Mouse (Mus musculus): ENCODE data around the gene Rhox2e. TPM values are rescaled to one million over a fixed set of nuclear protein-coding genes. Genes with fewer than 3 reads are reported as not detected.
"Not testable (repeated sequence)": the region's sequence is repeated elsewhere in the genome, so short reads cannot be mapped to it uniquely, and the experiment has no call there.

Gene Rhox2e
- not detected in 2 replicates for polyA plus RNA-seq (2015; fragmentation: Nextera tagmentation; extraction: Ambion mirVana)

DNA sequence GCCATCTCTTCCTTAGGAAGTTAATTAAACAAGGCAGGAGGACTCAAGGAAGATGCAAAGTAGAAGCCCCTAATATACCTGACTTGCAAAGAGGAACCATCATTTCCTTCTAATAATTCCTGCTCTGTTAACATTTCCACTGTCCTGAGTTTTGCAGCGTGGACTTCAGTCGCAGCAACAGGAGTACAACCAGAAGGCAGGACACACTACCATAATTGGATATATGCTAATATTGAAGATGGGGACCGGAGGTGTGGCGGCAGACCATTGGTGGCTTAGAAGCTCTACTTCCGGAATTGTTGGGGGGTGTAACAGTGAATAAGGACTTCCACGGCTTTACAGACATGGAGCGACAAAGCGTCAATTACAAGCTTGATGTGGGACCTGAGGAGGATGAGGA is at the start of gene Rhox2e:
TSS of gene Rhox2e (plus strand) at position 301 of the 400 bp plus-strand sequence.
- not testable (repeated sequence) for H3K4me1 ChIP-seq (replicated peaks); H3K4me2 ChIP-seq; H3K27ac ChIP-seq (replicated peaks); H3K9me3 ChIP-seq (replicated peaks); ATAC-seq (ENCODE audit: insufficient read depth); H3K27me3 ChIP-seq; H3K9ac ChIP-seq; H3K36me3 ChIP-seq (replicated peaks); H3K4me3 ChIP-seq (replicated peaks)
- WGBS (ENCODE audit: insufficient replicate concordance): 71% methylated on average over 2 of the region's 8 CpGs

DNA sequence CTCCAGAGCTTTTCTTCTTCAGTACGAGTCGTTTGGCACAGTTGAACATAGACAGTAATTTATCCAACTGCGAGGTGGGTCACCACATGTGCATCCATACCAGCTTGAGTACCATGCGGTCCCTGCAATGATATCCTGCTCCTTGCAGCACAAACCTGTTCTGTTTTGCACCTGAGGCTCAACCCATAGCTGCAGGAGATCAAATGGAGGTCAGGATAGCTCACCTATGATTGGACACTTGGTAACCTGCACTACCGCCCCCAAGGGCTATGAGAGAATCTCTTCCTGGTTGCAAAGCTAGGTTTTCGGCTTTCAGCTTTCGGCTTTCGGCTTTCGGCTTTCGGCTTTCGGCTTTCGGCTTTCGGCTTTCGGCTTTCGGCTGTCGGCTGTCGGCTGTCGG is 16.2 kb upstream of the Rhox2e start, which contains the start of gene Rhox4d:
TSS of gene Rhox4d (plus strand) at position 301 of the 400 bp plus-strand sequence.
- H3K27me3 ChIP-seq; H3K9me3 ChIP-seq (replicated peaks); H3K9ac ChIP-seq; H3K4me3 ChIP-seq (replicated peaks); H3K4me2 ChIP-seq; H3K27ac ChIP-seq (replicated peaks); H3K36me3 ChIP-seq (replicated peaks); ATAC-seq (ENCODE audit: insufficient read depth); H3K4me1 ChIP-seq (replicated peaks): not testable (repeated sequence)
- WGBS (ENCODE audit: insufficient replicate concordance): 77% methylated on average over 17 of the region's 18 CpGs

DNA sequence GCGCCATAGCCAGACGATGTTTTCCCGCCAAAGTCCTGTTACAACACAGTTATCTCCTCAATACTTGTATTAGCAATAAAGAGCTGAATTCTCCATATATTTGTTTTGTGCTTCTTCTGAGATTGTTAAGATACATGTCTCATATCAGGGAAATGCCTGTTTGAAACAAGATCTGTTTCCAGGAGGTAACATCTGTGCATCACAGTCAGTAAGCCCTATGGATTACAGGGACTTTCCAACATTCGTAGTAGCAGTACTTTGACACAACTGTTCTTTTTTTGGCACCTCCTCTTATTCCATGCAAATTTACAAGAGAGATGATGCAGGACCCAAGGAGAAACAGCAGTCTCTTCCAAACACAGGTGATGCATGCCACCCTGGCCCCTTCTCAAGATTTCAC is 11.5 kb downstream of the Rhox2e start, which contains the start of gene Rhox3e:
TSS of gene Rhox3e (plus strand) at position 301 of the 400 bp plus-strand sequence.
- not testable (repeated sequence) for H3K9ac ChIP-seq; H3K4me1 ChIP-seq (replicated peaks); H3K9me3 ChIP-seq (replicated peaks); H3K4me2 ChIP-seq; H3K4me3 ChIP-seq (replicated peaks); H3K27me3 ChIP-seq; H3K36me3 ChIP-seq (replicated peaks); H3K27ac ChIP-seq (replicated peaks); ATAC-seq (ENCODE audit: insufficient read depth)
- WGBS (ENCODE audit: insufficient replicate concordance): no CpG with 5 or more reads among the region's 4 CpGs

DNA sequence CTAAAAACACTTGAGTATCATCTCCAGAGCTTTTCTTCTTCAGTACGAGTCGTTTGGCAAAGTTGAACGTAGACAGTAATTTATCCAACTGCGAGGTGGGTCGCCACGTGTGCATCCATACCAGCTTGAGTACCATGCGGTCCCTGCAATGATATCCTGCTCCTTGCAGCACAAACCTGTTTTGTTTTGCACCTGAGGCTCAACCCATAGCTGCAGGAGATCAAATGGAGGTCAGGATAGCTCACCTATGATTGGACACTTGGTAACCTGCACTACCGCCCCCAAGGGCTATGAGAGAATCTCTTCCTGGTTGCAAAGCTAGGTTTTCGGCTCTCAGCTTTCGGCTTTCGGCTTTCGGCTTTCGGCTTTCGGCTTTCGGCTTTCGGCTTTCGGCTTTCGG is 26.9 kb downstream of the Rhox2e start, which contains the start of gene Rhox4e:
TSS of gene Rhox4e (plus strand) at position 301 of the 400 bp plus-strand sequence.
- not testable (repeated sequence) for H3K9me3 ChIP-seq (replicated peaks); H3K36me3 ChIP-seq (replicated peaks); H3K27ac ChIP-seq (replicated peaks); H3K9ac ChIP-seq; H3K4me1 ChIP-seq (replicated peaks); H3K4me3 ChIP-seq (replicated peaks); ATAC-seq (ENCODE audit: insufficient read depth); H3K4me2 ChIP-seq; H3K27me3 ChIP-seq
- WGBS (ENCODE audit: insufficient replicate concordance): 86% methylated on average over 10 of the region's 18 CpGs

DNA sequence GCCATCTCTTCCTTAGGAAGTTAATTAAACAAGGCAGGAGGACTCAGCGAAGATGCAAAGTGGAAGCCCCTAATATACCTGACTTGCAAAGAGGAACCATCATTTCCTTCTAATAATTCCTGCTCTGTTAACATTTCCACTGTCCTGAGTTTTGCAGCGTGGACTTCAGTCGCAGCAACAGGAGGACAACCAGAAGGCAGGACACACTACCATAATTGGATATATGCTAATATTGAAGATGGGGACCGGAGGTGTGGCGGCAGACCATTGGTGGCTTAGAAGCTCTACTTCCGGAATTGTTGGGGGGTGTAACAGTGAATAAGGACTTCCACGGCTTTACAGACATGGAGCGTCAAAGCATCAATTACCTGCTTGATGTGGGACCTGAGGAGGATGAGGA is 40.9 kb downstream of the Rhox2e start, which contains the start of gene Rhox2f:
TSS of gene Rhox2f (plus strand) at position 301 of the 400 bp plus-strand sequence.
- H3K27ac ChIP-seq (replicated peaks); H3K4me1 ChIP-seq (replicated peaks); H3K36me3 ChIP-seq (replicated peaks); H3K9ac ChIP-seq; H3K4me2 ChIP-seq; ATAC-seq (ENCODE audit: insufficient read depth); H3K4me3 ChIP-seq (replicated peaks); H3K27me3 ChIP-seq; H3K9me3 ChIP-seq (replicated peaks): not testable (repeated sequence)
- 69% methylated on average over 8 of the region's 8 CpGs for WGBS (ENCODE audit: insufficient replicate concordance)

DNA sequence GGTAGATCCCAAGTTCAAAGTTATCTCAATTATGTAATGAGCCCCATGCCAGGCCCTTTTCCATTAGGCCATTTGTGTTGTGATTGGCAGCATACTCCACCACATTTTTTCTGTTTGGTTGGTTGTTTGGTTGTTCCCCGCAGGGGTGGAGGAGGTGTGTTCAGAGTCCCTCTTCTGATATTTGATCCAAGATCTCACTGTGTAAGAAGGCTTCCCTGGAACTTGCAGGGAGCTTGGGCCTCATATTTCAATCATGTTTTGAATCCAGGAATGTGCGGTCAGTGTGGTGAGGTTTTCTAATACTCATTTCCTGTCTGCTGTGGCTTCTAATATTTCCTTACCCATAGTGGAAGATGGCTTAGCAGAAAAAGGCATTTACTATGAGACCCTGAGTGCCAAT is 42.4 kb downstream of the Rhox2e start:
- H3K27me3 ChIP-seq; H3K9me3 ChIP-seq (replicated peaks); H3K4me1 ChIP-seq (replicated peaks); H3K36me3 ChIP-seq (replicated peaks); H3K4me2 ChIP-seq; ATAC-seq (ENCODE audit: insufficient read depth); H3K27ac ChIP-seq (replicated peaks); H3K4me3 ChIP-seq (replicated peaks); H3K9ac ChIP-seq: not testable (repeated sequence)
- WGBS (ENCODE audit: insufficient replicate concordance): 44% methylated on average over 2 of the region's 2 CpGs

DNA sequence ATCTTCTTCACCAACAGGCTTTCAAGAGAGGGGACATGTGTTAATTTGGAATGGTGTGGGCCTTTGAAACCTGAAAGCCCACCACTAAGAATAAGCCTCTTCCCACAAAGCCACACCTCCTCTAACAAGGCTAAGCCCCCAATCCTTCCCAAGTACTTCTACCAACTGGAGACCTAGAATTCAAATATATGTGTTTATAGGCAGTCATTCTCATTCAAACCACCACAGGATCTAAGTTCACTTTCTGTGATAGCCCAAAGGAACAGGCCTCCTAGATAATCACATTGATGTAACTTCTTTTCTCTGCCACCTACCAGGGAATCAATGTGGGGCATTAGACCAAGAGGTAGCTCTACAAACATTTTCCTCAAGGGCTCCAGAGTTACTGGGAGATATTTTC is 50.4 kb downstream of the Rhox2e start, which contains the start of gene Rhox3f:
TSS of gene Rhox3f (plus strand) at position 301 of the 400 bp plus-strand sequence.
- not testable (repeated sequence) for H3K27me3 ChIP-seq; H3K27ac ChIP-seq (replicated peaks); H3K36me3 ChIP-seq (replicated peaks); H3K9ac ChIP-seq; H3K9me3 ChIP-seq (replicated peaks); ATAC-seq (ENCODE audit: insufficient read depth); H3K4me2 ChIP-seq; H3K4me1 ChIP-seq (replicated peaks); H3K4me3 ChIP-seq (replicated peaks)

Other genes with a start within 250 kb of the Rhox2e start
- gene Rhox3a2, start 150.4 kb upstream of the Rhox2e start, polyA plus RNA-seq (2015; fragmentation: Nextera tagmentation; extraction: Ambion mirVana): not detected in 2 replicates
- not detected in 2 replicates for gene Rhox4a2, start 139.6 kb upstream of the Rhox2e start, polyA plus RNA-seq (2015; fragmentation: Nextera tagmentation; extraction: Ambion mirVana)
- gene Rhox2b, start 118.4 kb upstream of the Rhox2e start, polyA plus RNA-seq (2015; fragmentation: Nextera tagmentation; extraction: Ambion mirVana): not detected in 2 replicates
- not detected in 2 replicates for gene Rhox4b, start 98.0 kb upstream of the Rhox2e start, polyA plus RNA-seq (2015; fragmentation: Nextera tagmentation; extraction: Ambion mirVana)
- not detected in 2 replicates for gene Rhox2c, start 76.8 kb upstream of the Rhox2e start, polyA plus RNA-seq (2015; fragmentation: Nextera tagmentation; extraction: Ambion mirVana)
- gene Rhox3c, start 71.9 kb upstream of the Rhox2e start, polyA plus RNA-seq (2015; fragmentation: Nextera tagmentation; extraction: Ambion mirVana): not detected in 2 replicates
- gene Rhox4c, start 50.1 kb upstream of the Rhox2e start, polyA plus RNA-seq (2015; fragmentation: Nextera tagmentation; extraction: Ambion mirVana): not detected in 2 replicates
- not detected in 2 replicates for gene Rhox2d, start 37.0 kb upstream of the Rhox2e start, polyA plus RNA-seq (2015; fragmentation: Nextera tagmentation; extraction: Ambion mirVana)
- gene Rhox4d, start 16.1 kb upstream of the Rhox2e start, polyA plus RNA-seq (2015; fragmentation: Nextera tagmentation; extraction: Ambion mirVana): not detected in 2 replicates
- not detected in 2 replicates for gene Rhox3e, start 11.6 kb downstream of the Rhox2e start, polyA plus RNA-seq (2015; fragmentation: Nextera tagmentation; extraction: Ambion mirVana)
- not detected in 2 replicates for gene Rhox4e, start 27.0 kb downstream of the Rhox2e start, polyA plus RNA-seq (2015; fragmentation: Nextera tagmentation; extraction: Ambion mirVana)
- gene Rhox2f, start 41.0 kb downstream of the Rhox2e start, polyA plus RNA-seq (2015; fragmentation: Nextera tagmentation; extraction: Ambion mirVana): not detected in 2 replicates
- not detected in 2 replicates for gene Rhox3f, start 50.5 kb downstream of the Rhox2e start, polyA plus RNA-seq (2015; fragmentation: Nextera tagmentation; extraction: Ambion mirVana)
- gene Rhox4f, start 77.3 kb downstream of the Rhox2e start, polyA plus RNA-seq (2015; fragmentation: Nextera tagmentation; extraction: Ambion mirVana): not detected in 2 replicates
- not detected in 2 replicates for gene Rhox3g, start 98.2 kb downstream of the Rhox2e start, polyA plus RNA-seq (2015; fragmentation: Nextera tagmentation; extraction: Ambion mirVana)
- not detected in 2 replicates for gene Rhox2g, start 113.0 kb downstream of the Rhox2e start, polyA plus RNA-seq (2015; fragmentation: Nextera tagmentation; extraction: Ambion mirVana)
- gene Rhox4g, start 120.9 kb downstream of the Rhox2e start, polyA plus RNA-seq (2015; fragmentation: Nextera tagmentation; extraction: Ambion mirVana): not detected in 2 replicates
- gene Rhox3h, start 138.3 kb downstream of the Rhox2e start, polyA plus RNA-seq (2015; fragmentation: Nextera tagmentation; extraction: Ambion mirVana): not detected in 2 replicates
- gene Rhox2h, start 142.8 kb downstream of the Rhox2e start, polyA plus RNA-seq (2015; fragmentation: Nextera tagmentation; extraction: Ambion mirVana): not detected in 2 replicates